Mouse (Mus musculus): ENCODE data around the gene Nxf1.
A peak's percentile ranks its signal among the peaks of the same experiment; 100 is the strongest.

Gene Nxf1

DNA sequence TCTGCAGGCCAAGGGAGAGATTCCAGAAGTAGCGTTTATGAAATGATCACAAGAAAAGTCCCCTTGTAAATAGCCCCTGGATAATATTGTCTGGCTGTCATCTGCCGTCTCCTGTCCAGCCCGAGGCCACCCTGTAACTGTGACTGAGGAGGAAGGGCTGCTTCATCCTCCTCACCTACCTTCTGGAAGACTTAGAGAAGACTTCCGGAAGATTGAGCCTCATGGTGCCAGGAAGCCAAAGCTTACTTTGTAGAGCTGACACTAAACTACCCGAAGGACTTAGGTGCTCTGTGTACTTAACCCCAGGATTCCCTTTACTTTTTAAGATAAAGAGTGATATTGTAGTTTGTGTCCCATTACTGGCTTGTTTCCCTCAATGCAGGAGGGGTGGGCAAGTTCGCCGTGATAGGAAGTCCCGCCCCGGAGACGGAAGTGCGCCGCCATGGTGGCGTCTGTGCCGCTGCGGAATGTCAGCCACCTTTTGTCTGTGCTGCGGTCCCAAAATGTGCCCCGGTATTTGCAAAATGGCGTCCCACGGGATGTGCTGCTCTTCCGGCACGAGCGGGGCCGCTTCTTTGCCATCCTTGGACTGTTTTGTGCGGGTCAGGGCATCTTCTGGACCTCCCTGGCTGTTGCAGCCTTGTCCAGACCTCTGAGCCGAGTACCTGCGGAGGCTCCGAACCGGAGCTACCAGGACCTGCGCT is 13.8 kb downstream of the Nxf1 start, which contains the start of gene Tmem223:
Tmem223 (plus strand) TSS at position 430 of the 704 bp plus-strand sequence.
- peak; percentile 52 for DNase-seq (ENCODE audit: low read depth, low spot score)

GRCm38 (mm10) chr19:8772996-8773395 is 16.1 kb downstream of the Nxf1 start:
- DNase-seq (ENCODE audit: low read depth, low spot score) = no peak

- DNase-seq (ENCODE audit: low read depth, low spot score) = no peak
Measured at GRCm38 (mm10) chr19:8773409-8773808, 16.5 kb downstream of the Nxf1 start.

DNA sequence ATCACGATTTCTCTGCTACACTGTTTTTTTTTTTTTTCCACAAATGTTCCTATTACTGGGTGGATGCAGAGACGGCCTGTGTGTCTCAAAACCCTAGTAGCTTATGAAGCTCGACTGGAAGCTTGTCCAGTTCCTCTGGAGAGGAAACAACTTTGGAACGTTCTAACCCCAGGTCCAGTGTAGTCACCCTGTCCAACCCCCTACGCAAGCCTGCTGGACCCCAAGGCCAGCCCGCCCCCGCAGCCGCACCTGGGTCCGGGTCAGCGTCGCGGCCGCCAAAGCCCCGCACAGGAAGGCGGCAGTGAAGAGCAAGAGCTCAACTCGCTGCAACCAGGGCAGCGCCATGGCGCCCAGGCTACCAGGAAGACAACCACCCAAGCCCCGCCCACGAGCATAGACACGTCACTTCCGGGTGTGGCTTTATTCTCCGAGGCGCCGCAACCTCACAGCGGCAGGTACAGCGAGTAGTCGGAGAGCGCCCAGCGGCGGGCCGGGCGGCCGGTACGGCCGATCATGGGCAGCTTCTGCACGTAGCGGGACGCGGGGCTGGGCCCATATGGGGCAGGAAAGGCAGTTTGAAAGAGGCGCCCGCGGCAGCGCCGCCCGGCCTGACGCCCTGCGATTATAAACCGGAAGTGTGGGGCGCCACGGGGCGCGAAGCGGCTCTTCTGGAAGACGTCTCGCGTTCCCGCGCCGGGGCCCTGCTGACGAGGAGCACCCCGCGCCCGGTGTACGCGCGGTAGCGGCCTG is 17.4 kb downstream of the Nxf1 start, which contains the start of gene Tmem179b:
Tmem179b (minus strand) TSS at position 382 of the 750 bp plus-strand sequence.
- DNase-seq (ENCODE audit: low read depth, low spot score) = peak; percentile 87

- DNase-seq (ENCODE audit: low read depth, low spot score) = no peak
Measured at GRCm38 (mm10) chr19:8774951-8775421, 18.1 kb downstream of the Nxf1 start.

DNA sequence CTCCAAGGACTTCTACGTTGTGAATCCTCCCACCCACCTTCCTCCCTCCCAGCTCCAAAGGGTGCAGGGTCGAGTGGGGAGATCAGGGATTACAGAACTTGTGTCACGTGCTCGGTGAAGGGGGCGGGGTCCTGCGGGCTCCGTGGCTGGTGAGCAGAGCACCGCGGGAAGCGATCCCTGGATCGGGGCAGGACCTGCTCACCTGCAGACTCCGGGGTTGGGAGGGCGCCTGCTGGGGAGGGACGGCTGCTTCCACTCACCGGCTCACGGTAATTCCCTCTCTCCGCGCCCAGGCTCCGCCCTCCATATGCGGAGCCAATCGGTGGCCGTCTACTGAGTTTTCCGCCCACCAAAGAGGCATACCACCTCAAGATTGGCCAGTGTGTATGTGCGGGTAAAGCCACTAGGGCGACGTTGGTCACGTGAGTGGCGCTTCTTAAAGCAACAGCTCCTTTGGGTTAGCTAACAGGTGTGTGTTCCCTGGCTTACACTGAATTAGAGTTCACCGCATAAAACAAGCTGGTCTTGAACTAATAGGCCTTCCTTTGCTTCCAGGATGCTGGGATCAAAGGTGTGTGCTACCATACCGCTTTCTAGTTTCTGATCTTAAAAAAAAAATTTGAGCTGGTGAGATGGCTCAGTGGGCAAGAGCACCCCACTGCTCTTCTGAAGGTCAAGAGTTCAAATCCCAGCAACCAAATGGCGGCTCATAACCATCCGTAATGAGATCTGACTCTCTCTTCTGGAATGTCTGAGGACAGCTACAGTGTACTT is 29.3 kb downstream of the Nxf1 start, which contains the start of gene Taf6l:
Taf6l (minus strand) TSS at position 410 of the 774 bp plus-strand sequence.
- DNase-seq (ENCODE audit: low read depth, low spot score) = peak; percentile 95

DNA sequence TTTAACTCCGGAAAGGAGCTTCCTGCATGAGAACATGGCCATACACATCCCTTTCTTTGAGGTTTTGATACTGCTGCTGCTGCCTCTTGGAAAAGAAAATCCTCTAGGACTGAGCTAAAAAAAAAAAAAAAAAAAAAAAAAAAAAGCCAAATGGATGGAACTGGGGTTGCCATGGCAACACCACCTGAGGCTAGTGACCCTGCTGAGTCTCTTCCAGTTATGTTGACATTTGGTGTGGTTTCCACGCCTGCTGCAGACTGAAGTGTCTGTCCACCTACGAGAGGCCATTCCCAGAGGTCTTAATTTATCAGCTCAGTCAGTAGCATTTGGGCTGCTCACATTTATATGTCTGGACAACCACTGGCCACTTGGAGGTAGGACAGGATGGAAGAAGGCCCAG is 31.6 kb downstream of the Nxf1 start:
- DNase-seq (ENCODE audit: low read depth, low spot score) = no peak

DNA sequence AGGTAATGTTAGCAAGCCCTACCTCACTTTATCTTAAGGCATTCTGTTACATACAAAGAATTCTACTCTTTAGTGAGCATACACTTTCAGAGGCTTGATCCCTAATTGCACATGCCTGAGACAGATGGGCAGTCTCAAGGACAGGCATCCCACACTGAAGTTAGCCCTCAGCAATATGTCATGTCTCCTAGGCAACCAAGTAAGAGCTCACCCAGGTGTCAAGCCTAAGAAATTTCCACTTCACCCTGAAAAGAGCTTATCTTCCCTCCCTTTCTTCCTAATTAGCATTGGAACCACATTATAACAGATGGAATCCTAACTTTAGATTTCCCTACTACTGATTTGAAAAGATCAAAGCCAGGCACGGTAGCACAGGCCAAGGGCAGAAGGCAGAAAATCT is 32.3 kb downstream of the Nxf1 start:
- no peak for DNase-seq (ENCODE audit: low read depth, low spot score)

DNA sequence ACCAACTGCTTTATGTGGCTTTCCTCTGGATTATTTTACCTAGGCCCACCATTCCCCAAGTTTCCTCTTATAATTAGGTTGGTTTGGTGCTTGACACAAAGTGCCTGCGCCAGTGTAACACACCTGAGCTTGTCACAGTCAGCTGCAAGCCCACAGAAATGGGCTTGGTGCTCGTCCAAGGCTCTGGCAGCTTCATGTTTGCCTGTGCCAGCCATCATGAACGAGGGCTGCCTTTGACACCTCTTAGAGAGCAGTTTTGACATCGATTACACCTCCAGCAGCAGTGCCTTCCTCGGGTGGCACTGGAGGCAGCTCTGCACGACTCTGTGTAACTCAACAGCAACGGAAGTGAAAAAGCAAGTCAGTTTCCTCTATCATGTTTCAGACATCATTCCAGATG is 33.3 kb downstream of the Nxf1 start:
- no peak for DNase-seq (ENCODE audit: low read depth, low spot score)

DNA sequence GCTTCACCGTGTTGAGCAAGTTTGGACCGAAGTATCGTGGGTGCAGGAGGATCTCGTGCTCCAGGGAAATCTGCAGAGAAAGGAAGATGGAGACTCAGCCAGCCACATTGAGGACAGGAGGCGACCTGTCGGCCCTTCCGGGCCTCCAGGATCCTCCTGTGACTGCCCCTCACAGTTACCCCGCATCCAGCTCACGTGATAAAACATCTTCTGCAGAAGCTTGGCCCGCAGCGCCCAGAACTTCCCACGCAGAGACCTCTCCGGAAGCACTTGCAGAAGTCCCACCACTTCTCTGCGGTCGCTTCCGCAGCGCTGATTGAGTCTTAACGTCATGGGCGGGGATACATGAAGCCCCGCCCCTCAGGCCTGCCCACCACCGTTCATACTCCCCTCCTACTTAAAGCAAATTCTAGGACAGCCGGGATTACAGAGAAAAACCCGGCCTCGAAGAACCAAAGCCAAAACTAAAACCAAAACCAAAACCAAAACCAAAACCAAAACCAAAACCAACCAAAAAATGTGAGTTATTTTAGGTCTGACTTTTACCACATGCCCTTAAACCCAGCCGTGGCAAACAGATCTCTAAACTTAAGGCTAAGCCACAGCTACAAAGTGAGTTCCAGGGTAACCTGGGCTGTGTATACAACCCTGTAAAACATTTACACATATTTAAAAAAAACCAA is 41.5 kb downstream of the Nxf1 start, which contains the start of gene Polr2g:
Polr2g (minus strand) TSS at position 314 of the 683 bp plus-strand sequence.
- peak; percentile 95 for DNase-seq (ENCODE audit: low read depth, low spot score)

GRCm38 (mm10) chr19:8798947-8799315 is 42.1 kb downstream of the Nxf1 start:
- DNase-seq (ENCODE audit: low read depth, low spot score) = no peak

DNA sequence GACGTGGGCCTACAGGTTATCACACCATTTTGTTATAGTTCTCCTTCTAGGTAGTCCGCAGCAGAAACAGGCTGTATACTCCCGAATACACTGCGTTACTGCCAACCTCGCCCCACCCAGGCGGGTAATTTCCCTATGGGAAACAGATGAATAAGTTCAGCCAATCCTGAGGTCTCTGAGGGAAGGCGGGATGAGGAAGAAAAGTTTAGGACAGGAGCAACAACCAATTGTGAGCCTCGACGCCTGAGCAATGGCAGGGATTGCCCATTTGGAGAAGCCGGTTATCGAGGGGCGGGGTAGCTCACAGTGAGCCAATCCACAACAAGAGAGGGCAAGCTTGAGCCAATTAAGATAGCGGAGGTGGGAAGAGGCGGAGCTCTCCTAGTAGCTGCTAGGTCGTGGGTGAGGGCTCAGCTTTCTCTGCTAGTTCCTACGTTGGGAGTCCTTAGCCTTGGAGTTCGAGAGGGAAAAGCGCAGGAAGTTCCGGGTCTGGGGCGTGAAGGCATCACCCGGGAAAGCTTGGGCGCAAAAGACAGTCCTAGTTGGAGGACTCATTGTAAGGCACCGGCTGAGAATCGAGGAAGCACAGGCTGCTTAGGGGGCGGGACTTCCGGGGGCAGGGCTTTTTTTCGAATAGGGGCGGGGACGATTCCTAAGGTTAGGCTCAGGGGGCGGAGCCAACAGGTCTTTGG is 45.4 kb downstream of the Nxf1 start, which contains the start of gene Zbtb3:
Zbtb3 (plus strand) TSS at position 426 of the 692 bp plus-strand sequence.
- peak; percentile 97 for DNase-seq (ENCODE audit: low read depth, low spot score)

- no peak for DNase-seq (ENCODE audit: low read depth, low spot score)
Measured at GRCm38 (mm10) chr19:8803204-8803780, 46.4 kb downstream of the Nxf1 start.

DNA sequence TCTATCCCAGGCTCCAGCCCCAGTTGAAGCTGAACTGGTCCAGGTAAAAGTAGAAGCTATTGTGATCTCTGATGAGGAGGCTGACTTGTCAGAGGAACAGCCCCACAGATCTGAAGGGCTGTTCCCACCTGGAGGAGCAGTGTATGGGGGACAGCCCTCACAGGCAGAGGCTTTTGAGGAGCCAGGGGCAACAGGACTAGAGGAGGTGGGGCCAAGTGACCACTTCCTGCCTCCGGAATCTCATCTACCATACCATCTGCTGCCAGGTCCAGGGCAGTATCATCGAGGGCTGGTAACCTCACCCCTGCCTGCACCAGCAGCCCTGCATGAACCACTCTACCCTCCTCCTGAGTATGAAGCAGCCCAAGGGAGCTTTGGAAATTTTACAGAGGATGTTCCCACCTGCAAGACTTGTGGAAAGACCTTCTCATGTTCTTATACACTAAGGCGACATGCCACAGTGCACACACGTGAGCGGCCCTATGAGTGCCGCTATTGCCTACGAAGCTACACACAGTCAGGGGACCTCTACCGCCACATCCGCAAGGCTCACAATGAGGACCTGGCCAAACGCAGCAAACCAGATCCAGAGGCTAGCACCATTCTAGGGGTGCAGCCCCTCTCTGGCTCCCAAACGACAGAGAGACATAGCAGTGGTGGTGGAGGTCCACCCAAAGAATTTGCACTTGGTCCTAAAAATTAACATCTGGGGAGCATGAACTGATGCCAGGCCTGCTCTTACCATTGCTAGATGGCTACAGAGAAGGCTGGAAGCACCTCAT is 47.2 kb downstream of the Nxf1 start:
- DNase-seq (ENCODE audit: low read depth, low spot score) = no peak

GRCm38 (mm10) chr19:8806810-8807209 is 49.9 kb downstream of the Nxf1 start:
- no peak for DNase-seq (ENCODE audit: low read depth, low spot score)

GRCm38 (mm10) chr19:8815812-8816211 is 58.9 kb downstream of the Nxf1 start:
- no peak for DNase-seq (ENCODE audit: low read depth, low spot score)

GRCm38 (mm10) chr19:8817001-8817400 is 60.1 kb downstream of the Nxf1 start:
- DNase-seq (ENCODE audit: low read depth, low spot score) = no peak

DNA sequence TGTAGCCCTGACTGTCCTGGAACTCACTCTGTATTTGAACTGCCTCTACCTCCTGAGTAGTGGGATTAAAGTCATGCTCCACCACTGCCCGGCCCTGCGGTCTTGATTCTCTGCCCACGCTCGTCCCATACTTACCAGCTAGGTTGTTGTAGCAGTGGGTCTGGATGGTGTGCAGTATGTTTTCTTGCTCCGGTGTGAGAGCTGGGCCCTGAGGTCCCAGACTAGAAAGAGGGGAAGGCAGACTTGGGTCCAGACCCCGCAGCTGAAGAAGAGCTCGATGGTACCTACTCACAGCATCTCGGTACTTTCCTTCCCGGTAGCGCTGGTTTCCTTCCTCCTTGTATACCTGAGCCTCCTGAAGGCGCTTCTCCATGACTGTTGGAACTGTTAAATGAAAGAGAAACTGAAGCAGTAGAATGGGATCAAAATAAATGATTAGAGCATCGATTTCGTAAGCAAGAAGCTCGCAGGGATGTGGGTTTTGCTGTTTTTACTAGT is 61.5 kb downstream of the Nxf1 start:
- no peak for DNase-seq (ENCODE audit: low read depth, low spot score)

Data from skeletal muscle tissue, adult 2 months (tissue).